Mouse (Mus musculus): Measurements from ENCODE around the gene Olfr1472. TPM values are rescaled to one million over a fixed set of nuclear protein-coding genes. Genes with fewer than 3 reads are reported as not detected.
"Not testable (repeated sequence)": the region's sequence is repeated elsewhere in the genome, so short reads cannot be mapped to it uniquely, and the experiment has no call there.

The Olfr1472 gene
- total RNA-seq (2018; cell fraction: chromatin; rRNA removed), result not detected
- not detected for total RNA-seq (2018; cell fraction: cytosol; rRNA removed)
- total RNA-seq (2018; cell fraction: nucleus; rRNA removed), result not detected
- polyA plus RNA-seq (2018), result not detected in 3 replicates

GRCm38 (mm10) chr19:13455986-13456385 is at the start of gene Olfr1472:
Gene Olfr1472, minus strand, starts transcription at chr19:13456086.
- H3K27ac ChIP-seq, result no peak within 1 kb of the TSS
- H3K79me2 ChIP-seq (ENCODE audit: inconsistent target), result no peaks in the 10 kb centered on the region
- no peaks in the 10 kb centered on the region for H3K36me3 ChIP-seq (ENCODE audit: inconsistent target)
- WGBS (ENCODE audit: missing documents), result 75% methylated on average over 1 of the region's 1 CpGs
- no peak within 1 kb of the TSS for H3K4me3 ChIP-seq (ENCODE audit: inconsistent target)

GRCm38 (mm10) chr19:13500246-13500645 is 44.4 kb upstream of the Olfr1472 start, which contains the start of gene Olfr1477:
Gene Olfr1477, plus strand, starts transcription at chr19:13500546.
- Histone ChIP-seq H3K79me2 (ENCODE audit: inconsistent target) (no peaks in the 10 kb centered on the region), H3K4me3 (ENCODE audit: inconsistent target) (no peak within 1 kb of the TSS), H3K27ac (no peak within 1 kb of the TSS), H3K36me3 (ENCODE audit: inconsistent target) (no peaks in the 10 kb centered on the region)
- WGBS (ENCODE audit: missing documents), result 67% methylated on average over 2 of the region's 3 CpGs

DNA sequence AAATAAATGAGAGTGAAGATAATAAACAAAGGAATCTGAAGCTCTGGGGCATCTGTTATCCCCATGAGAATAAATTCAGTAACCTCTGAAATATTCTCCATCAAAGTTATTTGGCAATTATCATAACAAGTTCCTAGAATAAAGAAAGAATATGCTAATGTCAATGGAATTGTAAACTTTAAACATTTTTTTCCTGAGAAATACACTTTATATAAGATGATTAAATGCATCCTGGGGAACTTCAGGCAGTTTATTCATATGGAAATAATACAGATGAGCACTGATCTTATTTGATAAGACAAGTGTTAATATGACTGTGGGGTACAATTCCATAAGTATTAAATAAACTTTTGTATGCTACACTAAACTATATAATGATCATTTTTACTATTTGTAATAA is 24.2 kb upstream of the Olfr1472 start, which contains the start of gene Olfr1475:
Gene Olfr1475, minus strand, starts transcription at position 101 of the 400 bp plus-strand sequence.
- Histone ChIP-seq H3K27ac (no peak within 1 kb of the TSS), H3K79me2 (ENCODE audit: inconsistent target) (no peaks in the 10 kb centered on the region), H3K4me3 (ENCODE audit: inconsistent target) (no peak within 1 kb of the TSS), H3K36me3 (ENCODE audit: inconsistent target) (no peaks in the 10 kb centered on the region)

DNA sequence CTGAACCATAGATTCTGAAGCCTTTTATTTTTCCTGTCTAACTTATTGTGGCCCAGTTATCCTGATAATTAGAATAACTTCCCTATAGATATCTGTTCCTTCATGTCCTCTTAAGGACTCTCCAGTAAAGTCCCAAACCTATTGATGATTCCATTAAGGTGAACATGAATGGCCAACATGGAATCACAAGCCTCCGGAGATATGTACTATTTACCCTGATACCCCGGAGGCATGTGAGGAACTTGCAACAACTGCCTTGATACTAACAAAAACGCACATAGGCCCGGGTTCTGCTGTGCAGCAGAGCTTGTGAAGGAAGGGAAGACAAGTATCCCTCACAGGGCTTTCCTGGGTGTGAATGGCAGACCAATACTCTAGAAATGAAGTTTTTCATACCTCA is 13.4 kb upstream of the Olfr1472 start, which contains the start of gene Olfr1474:
Gene Olfr1474, plus strand, starts transcription at position 301 of the 400 bp plus-strand sequence.
- not testable (repeated sequence) for H3K79me2 ChIP-seq (ENCODE audit: inconsistent target); H3K4me3 ChIP-seq (ENCODE audit: inconsistent target); H3K27ac ChIP-seq; H3K36me3 ChIP-seq (ENCODE audit: inconsistent target)
- 82% methylated on average over 4 of the region's 4 CpGs for WGBS (ENCODE audit: missing documents)

DNA sequence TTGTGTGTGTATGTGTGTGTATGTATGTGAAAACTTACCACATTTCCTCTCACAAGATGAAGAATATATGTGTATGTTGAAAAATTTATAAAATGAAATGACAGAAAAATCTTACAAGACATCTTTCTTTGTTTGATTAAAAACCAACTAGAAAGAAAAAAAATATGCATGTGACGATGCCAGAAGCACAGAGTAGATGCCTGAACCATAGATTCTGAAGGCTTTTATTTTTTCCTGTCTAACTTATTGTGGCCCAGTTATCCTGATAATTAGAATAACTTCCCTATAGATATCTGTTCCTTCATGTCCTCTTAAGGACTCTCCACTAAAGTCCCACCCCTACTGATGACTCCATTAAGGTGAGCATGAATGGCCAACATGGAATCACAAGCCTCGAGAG is 12.8 kb downstream of the Olfr1472 start, which contains the start of gene Olfr1471:
Gene Olfr1471, plus strand, starts transcription at position 301 of the 400 bp plus-strand sequence.
- H3K79me2 ChIP-seq (ENCODE audit: inconsistent target); H3K27ac ChIP-seq: not testable (repeated sequence)
- 74% methylated on average over 2 of the region's 2 CpGs for WGBS (ENCODE audit: missing documents)

DNA sequence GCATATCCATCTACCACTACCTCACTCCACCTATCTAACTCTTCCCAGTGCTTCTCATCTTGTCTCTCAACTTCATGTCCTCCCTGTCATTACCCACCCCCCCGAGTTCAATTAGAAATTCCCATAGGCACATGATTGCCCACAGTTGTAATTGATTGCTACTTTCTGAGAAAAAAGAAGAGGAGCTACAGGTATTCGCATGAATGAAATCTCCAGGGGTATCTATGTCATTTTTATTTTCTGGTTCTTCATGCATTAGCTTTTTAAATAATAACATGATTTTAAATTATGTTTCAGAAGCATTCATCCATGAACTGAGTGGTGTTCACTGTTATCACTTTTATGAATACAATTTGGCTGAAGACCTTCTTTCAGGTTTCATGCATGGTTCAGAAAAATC is 48.3 kb downstream of the Olfr1472 start, which contains the start of gene Olfr1469:
Gene Olfr1469, plus strand, starts transcription at position 301 of the 400 bp plus-strand sequence.
- no peak within 1 kb of the TSS for H3K27ac ChIP-seq
- H3K79me2 ChIP-seq (ENCODE audit: inconsistent target), result no peaks in the 10 kb centered on the region
- 79% methylated on average over 2 of the region's 2 CpGs for WGBS (ENCODE audit: missing documents)
- H3K4me3 ChIP-seq (ENCODE audit: inconsistent target), result no peak within 1 kb of the TSS
- H3K36me3 ChIP-seq (ENCODE audit: inconsistent target), result no peaks in the 10 kb centered on the region

More for the DNA sequence above, 12.8 kb downstream of the Olfr1472 start, which contains the start of gene Olfr1471:
- not testable (repeated sequence) for H3K36me3 ChIP-seq (ENCODE audit: inconsistent target); H3K4me3 ChIP-seq (ENCODE audit: inconsistent target)

Other genes starting within 250 kb of the Olfr1472 start
- gene Olfr1463, start 224.8 kb downstream of the Olfr1472 start, polyA plus RNA-seq (2018), result not detected in 3 replicates
- gene Olfr1465, start 140.5 kb downstream of the Olfr1472 start, polyA plus RNA-seq (2018), result not detected in 3 replicates
- gene Olfr1466, start 117.2 kb downstream of the Olfr1472 start, polyA plus RNA-seq (2018), result not detected in 3 replicates
- gene Olfr1467, start 93.8 kb downstream of the Olfr1472 start, polyA plus RNA-seq (2018), result not detected in 3 replicates
- gene Olfr1469, start 48.2 kb downstream of the Olfr1472 start, polyA plus RNA-seq (2018), result not detected in 3 replicates
- not detected in 3 replicates for gene Olfr1471, start 12.7 kb downstream of the Olfr1472 start, polyA plus RNA-seq (2018)
- not detected in 3 replicates for gene Olfr1474, start 13.5 kb upstream of the Olfr1472 start, polyA plus RNA-seq (2018)
- not detected in 3 replicates for gene Olfr1475, start 24.1 kb upstream of the Olfr1472 start, polyA plus RNA-seq (2018)
- not detected in 3 replicates for gene Olfr1477, start 44.5 kb upstream of the Olfr1472 start, polyA plus RNA-seq (2018)
- not detected in 3 replicates for gene Olfr1480, start 71.8 kb upstream of the Olfr1472 start, polyA plus RNA-seq (2018)
- gene Olfr1484, start 127.4 kb upstream of the Olfr1472 start, polyA plus RNA-seq (2018), result not detected in 3 replicates
- gene Olfr1487, start 161.3 kb upstream of the Olfr1472 start, polyA plus RNA-seq (2018), result not detected in 3 replicates
- not detected in 3 replicates for gene Olfr1489, start 175.5 kb upstream of the Olfr1472 start, polyA plus RNA-seq (2018)
- gene Olfr1490, start 195.0 kb upstream of the Olfr1472 start, polyA plus RNA-seq (2018), result not detected in 3 replicates
- not detected in 3 replicates for gene Olfr1491, start 241.2 kb upstream of the Olfr1472 start, polyA plus RNA-seq (2018)